Mouse (Mus musculus) kidney, adult 8-10 months (tissue): ENCODE data around the gene Tnfsf13.

ENCODE experiments used
- DNase-seq, 2 experiments: peaks; one replicate each; pipeline ENCODE4 v3.0.0; 2022

Gene Tnfsf13

GRCm38 (mm10) chr11:69645860-69646259, 39.7 kb downstream of the Tnfsf13 start:
- DNase-seq: no peak

DNA sequence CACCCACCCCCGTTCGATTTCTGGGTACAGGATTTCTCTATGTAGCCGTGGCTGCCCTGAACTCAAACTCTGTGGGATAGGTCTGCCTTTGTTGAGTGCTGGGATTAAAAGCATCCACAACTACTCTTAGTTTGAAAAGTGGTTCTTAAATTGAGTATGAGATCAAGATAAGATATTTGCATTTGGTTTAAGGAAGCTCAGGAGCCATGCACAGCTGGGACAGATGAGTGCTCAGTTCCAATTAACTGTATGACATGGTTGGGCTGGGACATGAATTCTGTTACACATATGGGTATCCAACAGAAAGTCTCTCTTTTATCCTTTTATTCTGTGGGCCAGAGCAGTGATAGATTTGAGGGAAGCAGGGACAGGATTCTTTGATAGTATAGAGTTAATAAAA, 50.1 kb downstream of the Tnfsf13 start:
- DNase-seq: no peak

DNA sequence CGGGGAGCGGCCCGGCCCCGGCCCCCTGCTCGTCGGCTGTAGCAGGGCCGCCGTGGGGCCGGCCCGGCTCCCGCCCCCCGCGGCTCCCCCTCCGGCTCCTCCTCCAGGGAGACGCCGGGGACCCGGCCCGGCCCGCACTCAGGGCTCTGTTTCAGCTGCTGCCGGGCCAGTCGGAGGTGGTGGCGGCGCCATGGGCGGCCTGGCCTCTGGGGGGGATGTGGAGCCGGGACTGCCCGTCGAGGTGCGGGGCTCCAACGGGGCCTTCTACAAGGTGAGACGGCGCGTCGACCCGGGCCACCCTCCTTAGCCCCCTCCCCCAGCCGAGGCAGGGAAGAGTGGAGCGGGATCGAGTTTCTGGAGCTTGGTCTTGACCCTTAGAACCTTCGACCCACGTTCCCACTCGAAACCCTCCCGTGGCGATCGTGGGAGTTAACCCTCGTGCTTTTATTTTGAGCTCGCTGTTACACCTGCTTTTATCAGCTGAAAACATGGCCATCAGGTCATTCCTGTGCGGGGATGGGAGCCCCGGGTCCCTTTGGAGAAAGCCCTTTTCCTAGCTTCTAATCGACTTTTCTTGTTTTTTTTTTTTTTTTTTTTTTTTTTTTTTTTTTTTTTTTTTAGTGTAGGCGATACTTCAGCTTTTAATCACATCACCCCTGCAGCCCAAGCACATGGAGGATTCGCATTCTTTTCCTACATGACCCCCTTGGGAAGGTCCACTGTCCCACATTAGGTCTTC, 52.3 kb downstream of the Tnfsf13 start:
- peak; percentile 47 to 49 for DNase-seq
